ENCODE assay signal across 23 mouse cellular contexts in the genomic region with DNA sequence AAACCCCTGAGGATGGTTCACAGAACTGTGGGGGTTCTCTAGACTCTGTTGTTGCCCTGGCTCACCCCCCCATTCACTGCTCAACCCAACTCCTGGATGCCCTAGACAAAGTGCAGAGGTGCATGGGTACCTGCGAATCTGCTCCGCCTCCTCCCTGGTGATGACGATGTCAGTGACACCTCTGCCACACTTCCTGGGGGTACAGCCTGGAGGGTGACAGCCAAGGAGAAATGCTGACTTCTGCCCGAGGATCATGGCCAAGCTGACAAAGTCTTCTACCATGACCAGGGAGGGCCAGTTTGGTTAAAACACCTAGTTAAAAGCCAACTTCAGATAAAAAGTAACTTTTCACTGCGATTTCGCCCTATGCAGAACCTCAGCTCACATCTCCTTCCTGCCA. TPM values are rescaled to one million over a fixed set of nuclear protein-coding genes. Genes with fewer than 3 reads are reported as not detected.
"Had no signal": no experiment of that assay in that cellular context is flagged by ENCODE, and none has a peak within 500 bp of the region (broad histone marks: within the 10 kb centered on the region; RNA-seq: fewer than 3 reads in every experiment).

No protein-coding gene starts in this region.

- H3K27ac ChIP-seq: intestine, embryonic 15.5 days; kidney, postnatal 0 days; limb, embryonic 12.5 days; limb, embryonic 15.5 days; liver, embryonic 14.5 days; midbrain, embryonic 12.5 days; midbrain, embryonic 15.5 days; neural tube, embryonic 12.5 days; neural tube, embryonic 15.5 days; stomach, postnatal 0 days had no signal

- H3K36me3 ChIP-seq: intestine, embryonic 15.5 days; neural tube, embryonic 12.5 days had no signal

- H3K27me3 ChIP-seq: intestine, embryonic 15.5 days; limb, embryonic 12.5 days; limb, embryonic 15.5 days; midbrain, embryonic 12.5 days; midbrain, embryonic 15.5 days; neural tube, embryonic 12.5 days; neural tube, embryonic 15.5 days had no signal

- H3K9me3 ChIP-seq: intestine, embryonic 15.5 days; limb, embryonic 12.5 days; limb, embryonic 15.5 days; midbrain, embryonic 12.5 days; midbrain, embryonic 15.5 days; neural tube, embryonic 12.5 days; neural tube, embryonic 15.5 days had no signal

- DNase-seq: left cerebral cortex, postnatal 4 days; right cerebral cortex, adult 18-20 months; right cerebral cortex, postnatal 14 days; right cerebral cortex, postnatal 4 days; thymus, adult 2 months; thymus, postnatal 14 days; thymus, postnatal 4 days had no signal

- ATAC-seq: hindbrain, embryonic 16.5 days; intestine, embryonic 15.5 days; liver, postnatal 0 days; lung, postnatal 0 days; midbrain, embryonic 15.5 days had no signal

- H3K4me3 ChIP-seq: intestine, embryonic 15.5 days; limb, embryonic 12.5 days; limb, embryonic 15.5 days; midbrain, embryonic 12.5 days; midbrain, embryonic 15.5 days; neural tube, embryonic 12.5 days; neural tube, embryonic 15.5 days had no signal

- H3K4me2 ChIP-seq: intestine, embryonic 15.5 days; limb, embryonic 12.5 days; limb, embryonic 15.5 days; liver, embryonic 11.5 days; midbrain, embryonic 12.5 days; midbrain, embryonic 15.5 days; neural tube, embryonic 12.5 days; neural tube, embryonic 15.5 days had no signal

- H3K9ac ChIP-seq: intestine, embryonic 15.5 days; limb, embryonic 12.5 days; limb, embryonic 15.5 days; liver, embryonic 14.5 days; liver, postnatal 0 days; midbrain, embryonic 12.5 days; midbrain, embryonic 15.5 days; neural tube, embryonic 12.5 days; neural tube, embryonic 15.5 days had no signal

RNA-seq across cellular contexts. Expression of gene Uts2r, which starts 40.7 kb away (rescaled TPM):
- total RNA-seq: left cerebral cortex, postnatal 14 days; left cerebral cortex, postnatal 4 days had no signal
- polyA plus RNA-seq: intestine, embryonic 15.5 days; kidney, postnatal 0 days; liver, embryonic 11.5 days; liver, embryonic 14.5 days; liver, postnatal 0 days; lung, postnatal 0 days; stomach, embryonic 14.5 days; stomach, postnatal 0 days had no signal
